13 mouse cellular contexts compared by ENCODE assay signal in the genomic region with DNA sequence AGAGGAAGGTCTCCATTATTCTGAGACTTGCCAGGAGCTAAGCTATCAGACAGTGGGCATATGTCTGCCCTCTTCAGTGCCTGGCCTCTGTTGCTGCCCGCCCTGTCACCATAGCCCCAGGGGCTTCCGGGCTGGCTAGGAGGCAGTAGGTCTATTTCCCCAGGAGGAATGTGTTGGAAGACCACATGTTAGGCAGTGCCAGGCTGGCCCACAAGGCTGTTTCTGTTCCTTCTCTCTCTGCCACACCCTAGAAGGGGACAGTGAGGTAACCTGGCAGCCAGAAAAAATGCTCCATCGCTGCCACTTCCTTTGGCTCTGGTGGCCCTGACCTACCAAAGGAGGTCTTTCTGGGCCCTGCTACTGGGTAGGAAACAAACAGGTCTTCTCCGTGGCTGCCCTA. TPM values are rescaled to one million over a fixed set of nuclear protein-coding genes. Genes with fewer than 3 reads are reported as not detected.
DNase-seq lines count a peak whose midpoint lies in the region; ATAC-seq lines count a peak whose summit lies in the region.
"Had no signal": no experiment of that assay in that cellular context is flagged by ENCODE, and none has a peak within 500 bp of the region (broad histone marks: within the 10 kb centered on the region; RNA-seq: fewer than 3 reads in every experiment).

No protein-coding gene starts in this region.

- H3K27me3 ChIP-seq in limb, embryonic 15.5 days = no peaks in the 10 kb centered on the region
- no peaks in the 10 kb centered on the region for H3K27me3 ChIP-seq in limb, embryonic 10.5 days (ENCODE audit: low read depth, poor library complexity, severe bottlenecking)
- H3K27me3 ChIP-seq in forebrain, embryonic 14.5 days (replicated peaks; ENCODE audit: control insufficient read depth, insufficient read depth, low read length) = no peaks in the 10 kb centered on the region
- H3K27me3 ChIP-seq in hindbrain, embryonic 14.5 days (ENCODE audit: control insufficient read depth, insufficient read depth, low read length) = no peaks in the 10 kb centered on the region
- no peaks in the 10 kb centered on the region for H3K27me3 ChIP-seq in neural tube, embryonic 15.5 days (replicated peaks)
- H3K27me3 ChIP-seq: intestine, embryonic 15.5 days had no signal

- ATAC-seq in limb, embryonic 15.5 days (ENCODE audit: insufficient number of reproducible peaks, low FRiP score, low TSS enrichment, low read depth) = 0 out of 2 replicates have a peak, but pooled peaks have one; percentile 20
- no peak for ATAC-seq in forebrain, embryonic 14.5 days
- ATAC-seq in hindbrain, embryonic 14.5 days (ENCODE audit: low FRiP score) = 0 out of 2 replicates have a peak, but pooled peaks have one; percentile 5
- ATAC-seq in neural tube, embryonic 15.5 days (ENCODE audit: low FRiP score) = 0 out of 2 replicates have a peak, but pooled peaks have one; percentile 6
- ATAC-seq: intestine, embryonic 15.5 days had no signal

- H3K4me1 ChIP-seq in limb, embryonic 15.5 days = peaks cover 44% of the 10 kb centered on the region
- peaks cover 4% of the 10 kb centered on the region; the same call in 1 of the 2 replicates for H3K4me1 ChIP-seq in limb, embryonic 10.5 days
- no peaks in the 10 kb centered on the region for H3K4me1 ChIP-seq in forebrain, embryonic 14.5 days (ENCODE audit: control insufficient read depth, insufficient read depth, low read length)
- peaks cover 14% of the 10 kb centered on the region for H3K4me1 ChIP-seq in hindbrain, embryonic 14.5 days (replicated peaks; ENCODE audit: control insufficient read depth, insufficient read depth, low read length)
- H3K4me1 ChIP-seq in neural tube, embryonic 15.5 days = peaks cover 47% of the 10 kb centered on the region
- H3K4me1 ChIP-seq: intestine, embryonic 15.5 days had no signal

- peaks cover 71% of the 10 kb centered on the region for H3K36me3 ChIP-seq in limb, embryonic 15.5 days
- peaks cover 99% of the 10 kb centered on the region for H3K36me3 ChIP-seq in limb, embryonic 10.5 days
- H3K36me3 ChIP-seq in forebrain, embryonic 14.5 days (ENCODE audit: control insufficient read depth, insufficient read depth, low read length) = peaks cover 78% of the 10 kb centered on the region
- peaks cover 44% of the 10 kb centered on the region for H3K36me3 ChIP-seq in hindbrain, embryonic 14.5 days (replicated peaks; ENCODE audit: control insufficient read depth, insufficient read depth)
- H3K36me3 ChIP-seq in neural tube, embryonic 15.5 days = peaks cover 10% of the 10 kb centered on the region
- H3K36me3 ChIP-seq: intestine, embryonic 15.5 days had no signal

- no peak for DNase-seq in limb, embryonic 10.5 days (ENCODE audit: low spot score)
- DNase-seq in forebrain, embryonic 14.5 days (ENCODE audit: low spot score) = no peak
- DNase-seq in hindbrain, embryonic 14.5 days (ENCODE audit: low spot score) = no peak
- no peak for DNase-seq in left cerebral cortex, adult 8-10 months (ENCODE audit: low spot score in 2 of 2)
- no peak for DNase-seq in yolk sac, embryonic 10.5 days (ENCODE audit: low spot score)
- DNase-seq: adrenal gland, postnatal 25 days; cerebellum, postnatal 14 days; layer of hippocampus, postnatal 36 days; lung, postnatal 14 days had no signal

- 72% methylated on average over 4 of the region's 4 CpGs for WGBS in limb, embryonic 15.5 days
- 90% methylated on average over 4 of the region's 4 CpGs for WGBS in limb, embryonic 10.5 days
- WGBS in forebrain, embryonic 14.5 days = 82% methylated on average over 4 of the region's 4 CpGs
- 70% methylated on average over 4 of the region's 4 CpGs for WGBS in hindbrain, embryonic 14.5 days
- 82% methylated on average over 4 of the region's 4 CpGs for WGBS in neural tube, embryonic 15.5 days

- H3K9me3 ChIP-seq in limb, embryonic 15.5 days = no peaks in the 10 kb centered on the region
- H3K9me3 ChIP-seq in limb, embryonic 10.5 days (replicated peaks) = no peaks in the 10 kb centered on the region
- no peaks in the 10 kb centered on the region for H3K9me3 ChIP-seq in forebrain, embryonic 14.5 days (replicated peaks; ENCODE audit: control insufficient read depth, low read length)
- no peaks in the 10 kb centered on the region for H3K9me3 ChIP-seq in hindbrain, embryonic 14.5 days (ENCODE audit: control insufficient read depth, low read length)
- H3K9me3 ChIP-seq in neural tube, embryonic 15.5 days (replicated peaks) = no peaks in the 10 kb centered on the region
- H3K9me3 ChIP-seq: intestine, embryonic 15.5 days had no signal

- no peak overlapping the region for H3K9ac ChIP-seq in limb, embryonic 15.5 days
- no peak overlapping the region for H3K9ac ChIP-seq in forebrain, embryonic 14.5 days (ENCODE audit: low read length)
- no peak overlapping the region for H3K9ac ChIP-seq in hindbrain, embryonic 14.5 days
- no peak overlapping the region for H3K9ac ChIP-seq in neural tube, embryonic 15.5 days (replicated peaks)
- H3K9ac ChIP-seq: intestine, embryonic 15.5 days had no signal

- H3K27ac ChIP-seq in limb, embryonic 15.5 days = peak overlapping the region; percentile 65
- H3K27ac ChIP-seq in limb, embryonic 10.5 days = no peak overlapping the region
- peak overlapping the region; percentile 15; the same call in 1 of the 2 replicates for H3K27ac ChIP-seq in forebrain, embryonic 14.5 days (ENCODE audit: low read depth, low read length)
- peak overlapping the region; percentile 46; the same call in 1 of the 2 replicates for H3K27ac ChIP-seq in hindbrain, embryonic 14.5 days
- peak overlapping the region; percentile 70 for H3K27ac ChIP-seq in neural tube, embryonic 15.5 days (replicated peaks)
- H3K27ac ChIP-seq: intestine, embryonic 15.5 days had no signal

- no peak overlapping the region for H3K4me2 ChIP-seq in limb, embryonic 15.5 days
- H3K4me2 ChIP-seq in forebrain, embryonic 14.5 days (ENCODE audit: low read length) = no peak overlapping the region
- no peak overlapping the region for H3K4me2 ChIP-seq in hindbrain, embryonic 14.5 days (replicated peaks)
- no peak overlapping the region for H3K4me2 ChIP-seq in neural tube, embryonic 15.5 days
- H3K4me2 ChIP-seq: heart, embryonic 11.5 days; intestine, embryonic 15.5 days had no signal

- H3K4me3 ChIP-seq in limb, embryonic 15.5 days = no peak overlapping the region
- no peak overlapping the region for H3K4me3 ChIP-seq in limb, embryonic 10.5 days
- H3K4me3 ChIP-seq in forebrain, embryonic 14.5 days (ENCODE audit: low read depth, low read length) = no peak overlapping the region
- no peak overlapping the region for H3K4me3 ChIP-seq in hindbrain, embryonic 14.5 days (replicated peaks; ENCODE audit: low read length)
- no peak overlapping the region for H3K4me3 ChIP-seq in neural tube, embryonic 15.5 days (replicated peaks)
- H3K4me3 ChIP-seq: intestine, embryonic 15.5 days had no signal

RNA-seq across cellular contexts. Expression of a gene that starts 36.7 kb away (rescaled TPM):
- polyA plus RNA-seq in limb, embryonic 15.5 days (2015; fragmentation: Nextera tagmentation; extraction: Ambion mirVana) = 17.1 and 18.0 TPM in 2 replicates
- 20.1 and 26.8 TPM in 2 replicates for polyA plus RNA-seq in limb, embryonic 10.5 days (2016; fragmentation: Nextera tagmentation; extraction: Ambion mirVana)
- 20.6 and 23.6 TPM in 2 replicates for polyA plus RNA-seq in forebrain, embryonic 14.5 days (2014; fragmentation: Nextera tagmentation; extraction: Ambion mirVana)
- polyA plus RNA-seq in hindbrain, embryonic 14.5 days (2014; fragmentation: Nextera tagmentation; extraction: Ambion mirVana) = 46.3 and 46.7 TPM in 2 replicates
- 32.3 and 32.7 TPM in 2 replicates for polyA plus RNA-seq in neural tube, embryonic 15.5 days (2015; fragmentation: Nextera tagmentation; extraction: Ambion mirVana)
- total RNA-seq in left cerebral cortex, adult 8-10 months (2022) = 10 to 100 TPM; 63.8 to 70.3 (median 64.4) TPM
